Mouse (Mus musculus) MEL (cell line): ENCODE measurements at regions not wholly inside any gene's neighbourhood (a gene's known extent, or its start where the extent isn't known, plus 50 kb on each side); places are given as distances from the start of the nearest gene placed in this dataset.

Source experiments
- DNase-seq: peaks from one replicate; pipeline ENCODE4 v3.0.0; 2011; ENCODE audit warnings: low read depth, low spot score
- H3K27ac ChIP-seq: 2 replicates; pipeline ENCODE4 v1.5.1; 2012; ENCODE audit warnings: low read depth, mild to moderate bottlenecking, control low read depth, low read length, moderate library complexity; ENCODE audit not compliant: control insufficient read depth
- H3K27me3 ChIP-seq, 2 experiments: fragments of 150-350 bp in 1 of 2; sonication (generic) in 1 of 2; 2 replicates each; pipeline ENCODE4 v1.6.1; 2012; ENCODE audit warnings: low read length in 2 of 2, mild to moderate bottlenecking in 2 of 2, improper control_type of control experiment in 1 of 2, moderate library complexity in 1 of 2; ENCODE audit not compliant: insufficient read depth in 2 of 2, control insufficient read depth in 1 of 2
- H3K36me3 ChIP-seq, 2 experiments: 2 replicates each; pipeline ENCODE4 v1.6.1; 2012 to 2014; ENCODE audit warnings: low read length in 2 of 2, improper control_type of control experiment in 1 of 2, inconsistent platforms in 1 of 2, mild to moderate bottlenecking in 1 of 2; ENCODE audit not compliant: insufficient read depth in 2 of 2, control insufficient read depth in 1 of 2
- H3K4me1 ChIP-seq, 2 experiments: fragments of 150-350 bp in 1 of 2; sonication (generic) in 1 of 2; 2 replicates each; pipeline ENCODE4 v1.6.1; 2012; ENCODE audit warnings: low read length in 2 of 2, improper control_type of control experiment in 1 of 2, mild to moderate bottlenecking in 1 of 2; ENCODE audit not compliant: insufficient read depth in 2 of 2, control insufficient read depth in 1 of 2
- H3K4me3 ChIP-seq, 2 experiments: fragments of 150-350 bp in 1 of 2; sonication (generic) in 1 of 2; 2 replicates each; pipeline ENCODE4 v1.5.1; 2012; ENCODE audit warnings: low read depth in 2 of 2, low read length in 2 of 2, mild to moderate bottlenecking in 2 of 2, moderate library complexity in 2 of 2, control low read depth in 1 of 2, improper control_type of control experiment in 1 of 2; ENCODE audit not compliant: control insufficient read depth in 1 of 2, insufficient read depth in 1 of 2
- H3K79me2 ChIP-seq: 2 replicates; pipeline ENCODE4 v1.6.1; 2012; ENCODE audit warnings: mild to moderate bottlenecking, low read length, moderate library complexity; ENCODE audit not compliant: control insufficient read depth, poor library complexity, insufficient read depth
- H3K9ac ChIP-seq: 2 replicates; pipeline ENCODE4 v1.6.1; 2012; ENCODE audit warnings: low read depth, mild to moderate bottlenecking, control low read depth, low read length, moderate library complexity; ENCODE audit not compliant: control insufficient read depth, poor library complexity, severe bottlenecking
- H3K9me3 ChIP-seq: fragments of 150-350 bp; sonication (generic); replicated peaks from 2 replicates; pipeline ENCODE4 v1.6.1; 2012; ENCODE audit warnings: mild to moderate bottlenecking, low read length, improper control_type of control experiment, moderate library complexity; ENCODE audit not compliant: insufficient read depth
- BHLHE40 ChIP-seq: IDR thresholded peaks from 2 replicates; pipeline ENCODE4 v1.6.1; 2012; ENCODE audit warnings: low read depth, mild to moderate bottlenecking, inconsistent platforms, low read length, improper control_type of control experiment, borderline replicate concordance
- CHD1 ChIP-seq: IDR thresholded peaks from 2 replicates; pipeline ENCODE4 v1.6.1; 2012; ENCODE audit warnings: low read depth, mild to moderate bottlenecking, inconsistent platforms, low read length, improper control_type of control experiment
- CTCF ChIP-seq, 3 experiments: IDR thresholded peaks in 2 of 3; conservative IDR thresholded peaks in 1 of 3; 2 replicates each; pipeline ENCODE4 v1.5.1; 2011 to 2012; ENCODE audit warnings: low read length in 3 of 3, low read depth in 2 of 3, mild to moderate bottlenecking in 2 of 3, improper control_type of control experiment in 1 of 3, inconsistent platforms in 1 of 3, mixed read lengths in 1 of 3, moderate library complexity in 1 of 3; ENCODE audit not compliant: control insufficient read depth in 1 of 3, insufficient read depth in 1 of 3, poor library complexity in 1 of 3, severe bottlenecking in 1 of 3
- ELF1 ChIP-seq: IDR thresholded peaks from 2 replicates; pipeline ENCODE4 v1.6.1; 2014; ENCODE audit warnings: low read depth, mild to moderate bottlenecking, inconsistent platforms, low read length, improper control_type of control experiment, moderate library complexity
- EP300 ChIP-seq, 2 experiments: IDR thresholded peaks; 2 replicates each; pipeline ENCODE4 v1.6.1; 2011; ENCODE audit warnings: improper control_type of control experiment in 2 of 2, low read length in 2 of 2, low read depth in 1 of 2, mild to moderate bottlenecking in 1 of 2
- GABPA ChIP-seq: IDR thresholded peaks from 2 replicates; pipeline ENCODE4 v1.6.1; 2012; ENCODE audit warnings: low read depth, mild to moderate bottlenecking, inconsistent platforms, low read length, improper control_type of control experiment, moderate library complexity
- GATA1 ChIP-seq: IDR thresholded peaks from 2 replicates; pipeline ENCODE4 v1.6.1; 2011; ENCODE audit warnings: low read depth, low read length, improper control_type of control experiment
- HCFC1 ChIP-seq: IDR thresholded peaks from 2 replicates; pipeline ENCODE4 v1.6.1; 2012; ENCODE audit warnings: low read depth, mild to moderate bottlenecking, inconsistent platforms, low read length, improper control_type of control experiment, moderate library complexity
- KAT2A ChIP-seq: conservative IDR thresholded peaks from 2 replicates; pipeline ENCODE4 v1.6.1; 2012; ENCODE audit warnings: low read depth, low read length, improper control_type of control experiment, inconsistent platforms
- MAZ ChIP-seq: IDR thresholded peaks from 2 replicates; pipeline ENCODE4 v1.6.1; 2012; ENCODE audit warnings: low read depth, mild to moderate bottlenecking, inconsistent platforms, low read length, improper control_type of control experiment
- MEF2A ChIP-seq: IDR thresholded peaks from 2 replicates; pipeline ENCODE4 v1.6.1; 2014; ENCODE audit warnings: low read depth, mild to moderate bottlenecking, inconsistent platforms, low read length, improper control_type of control experiment; ENCODE audit not compliant: poor library complexity, insufficient replicate concordance, severe bottlenecking; ENCODE audit errors: extremely low read depth
- NELFE ChIP-seq: IDR thresholded peaks from 2 replicates; pipeline ENCODE4 v1.6.1; 2011; ENCODE audit warnings: low read depth, low read length, improper control_type of control experiment
- NRF1 ChIP-seq: IDR thresholded peaks from 2 replicates; pipeline ENCODE4 v1.6.1; 2014; ENCODE audit warnings: low read depth, mild to moderate bottlenecking, inconsistent platforms, low read length, improper control_type of control experiment, moderate library complexity; ENCODE audit not compliant: poor library complexity, insufficient read depth, severe bottlenecking
- TAL1 ChIP-seq: IDR thresholded peaks from 2 replicates; pipeline ENCODE4 v1.6.1; 2012; ENCODE audit warnings: mild to moderate bottlenecking, inconsistent platforms, low read length, moderate library complexity, mixed read lengths
- TCF12 ChIP-seq: IDR thresholded peaks from 2 replicates; pipeline ENCODE4 v1.6.1; 2014; ENCODE audit warnings: low read depth, mild to moderate bottlenecking, inconsistent platforms, low read length, improper control_type of control experiment, moderate library complexity
- UBTF ChIP-seq: IDR thresholded peaks from 2 replicates; pipeline ENCODE4 v1.6.1; 2012; ENCODE audit warnings: low read depth, mild to moderate bottlenecking, inconsistent platforms, low read length, improper control_type of control experiment, moderate library complexity, borderline replicate concordance; ENCODE audit not compliant: insufficient read depth
- ZC3H11A ChIP-seq: IDR thresholded peaks from 2 replicates; pipeline ENCODE4 v1.6.1; 2012; ENCODE audit warnings: low read depth, mild to moderate bottlenecking, inconsistent platforms, low read length, improper control_type of control experiment
- ZKSCAN1 ChIP-seq: IDR thresholded peaks from 2 replicates; pipeline ENCODE4 v1.6.1; 2012; ENCODE audit warnings: low read depth, mild to moderate bottlenecking, inconsistent platforms, low read length, improper control_type of control experiment, moderate library complexity
- ZMIZ1 ChIP-seq: IDR thresholded peaks from 2 replicates; pipeline ENCODE4 v1.6.1; 2012; ENCODE audit warnings: low read depth, mild to moderate bottlenecking, inconsistent platforms, low read length, improper control_type of control experiment, moderate library complexity
- ZNF384 ChIP-seq: IDR thresholded peaks from 2 replicates; pipeline ENCODE4 v1.6.1; 2012; ENCODE audit warnings: low read depth, mild to moderate bottlenecking, inconsistent platforms, low read length, improper control_type of control experiment

GRCm38 (mm10) chr3:35321991-35322390, 431.9 kb upstream of the Atp11b start:
- Histone ChIP-seq H3K27ac (no peak overlapping the region), H3K9me3 (no peaks in the 10 kb centered on the region), H3K4me1 (no peaks in the 10 kb centered on the region), H3K79me2 (no peaks in the 10 kb centered on the region), H3K36me3 (no peaks in the 10 kb centered on the region), H3K27me3 (no peaks in the 10 kb centered on the region), H3K4me3 (no peak overlapping the region), H3K9ac (no peak overlapping the region)
- DNase-seq = no peak
- TF ChIP-seq GABPA = no peak
- TF ChIP-seq ZKSCAN1 = no peak
- no peak for TF ChIP-seq GATA1
- no peak for TF ChIP-seq TCF12
- TF ChIP-seq ZNF384 = no peak
- no peak for TF ChIP-seq MAZ
- no peak for TF ChIP-seq TAL1
- TF ChIP-seq UBTF = no peak
- no peak for TF ChIP-seq NRF1
- TF ChIP-seq CHD1 = no peak
- TF ChIP-seq EP300 (IDR thresholded peaks at IDR 0.05; ENCODE audit: low read depth in 1 of 2, low read length in 2 of 2) = no peak
- no peak for TF ChIP-seq HCFC1
- TF ChIP-seq CTCF (IDR thresholded peaks at IDR 0.05 in 2 of 3, conservative IDR thresholded peaks at IDR 0.05 in 1 of 3; ENCODE audit: control insufficient read depth in 1 of 3, insufficient read depth in 1 of 3, low read depth in 2 of 3, low read length in 3 of 3, poor library complexity in 1 of 3, severe bottlenecking in 1 of 3) = no peak
- TF ChIP-seq ELF1 = no peak
- no peak for TF ChIP-seq BHLHE40
- TF ChIP-seq MEF2A = no peak
- no peak for TF ChIP-seq ZMIZ1
- TF ChIP-seq NELFE = no peak

DNA sequence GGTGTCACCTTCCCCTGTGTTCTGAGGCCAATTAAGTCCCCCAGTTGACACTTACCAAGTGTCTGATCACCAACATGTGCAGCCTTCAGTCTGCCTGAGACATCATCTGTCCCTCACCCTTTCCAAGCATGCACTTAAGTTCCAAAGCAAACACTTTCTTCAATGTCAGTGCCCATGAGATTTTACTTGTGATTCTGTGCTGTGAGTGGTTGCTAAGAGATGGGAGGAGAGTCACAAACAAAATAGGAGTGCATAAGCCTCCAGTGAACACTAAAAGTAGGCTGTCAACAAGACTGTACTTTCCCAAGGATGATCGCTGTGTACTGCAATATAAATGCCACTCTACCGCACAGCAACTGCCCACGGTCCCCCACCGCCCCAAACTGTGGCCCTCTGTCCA, 431.0 kb upstream of the Atp11b start:
- Histone ChIP-seq H3K27me3 (no peaks in the 10 kb centered on the region), H3K27ac (no peak overlapping the region), H3K9ac (no peak overlapping the region), H3K79me2 (no peaks in the 10 kb centered on the region), H3K4me3 (no peak overlapping the region), H3K4me1 (no peaks in the 10 kb centered on the region), H3K9me3 (no peaks in the 10 kb centered on the region), H3K36me3 (no peaks in the 10 kb centered on the region)
- DNase-seq = no peak
- no peak for TF ChIP-seq NRF1
- TF ChIP-seq ZC3H11A = no peak
- no peak for TF ChIP-seq NELFE
- no peak for TF ChIP-seq KAT2A
